Mouse (Mus musculus) yolk sac, embryonic 10.5 days (tissue): Measurements from ENCODE around the gene Tmem251.
A peak's percentile ranks its signal among the peaks of the same experiment; 100 is the strongest.

Experiments
- DNase-seq: peaks from one replicate; pipeline ENCODE4 v3.0.0-alpha.2; 2017; ENCODE audit warnings: low spot score

Gene Tmem251

GRCm38 (mm10) chr12:102710851-102711375 lies 32.6 kb upstream of the Tmem251 start:
- DNase-seq: no peak

DNA sequence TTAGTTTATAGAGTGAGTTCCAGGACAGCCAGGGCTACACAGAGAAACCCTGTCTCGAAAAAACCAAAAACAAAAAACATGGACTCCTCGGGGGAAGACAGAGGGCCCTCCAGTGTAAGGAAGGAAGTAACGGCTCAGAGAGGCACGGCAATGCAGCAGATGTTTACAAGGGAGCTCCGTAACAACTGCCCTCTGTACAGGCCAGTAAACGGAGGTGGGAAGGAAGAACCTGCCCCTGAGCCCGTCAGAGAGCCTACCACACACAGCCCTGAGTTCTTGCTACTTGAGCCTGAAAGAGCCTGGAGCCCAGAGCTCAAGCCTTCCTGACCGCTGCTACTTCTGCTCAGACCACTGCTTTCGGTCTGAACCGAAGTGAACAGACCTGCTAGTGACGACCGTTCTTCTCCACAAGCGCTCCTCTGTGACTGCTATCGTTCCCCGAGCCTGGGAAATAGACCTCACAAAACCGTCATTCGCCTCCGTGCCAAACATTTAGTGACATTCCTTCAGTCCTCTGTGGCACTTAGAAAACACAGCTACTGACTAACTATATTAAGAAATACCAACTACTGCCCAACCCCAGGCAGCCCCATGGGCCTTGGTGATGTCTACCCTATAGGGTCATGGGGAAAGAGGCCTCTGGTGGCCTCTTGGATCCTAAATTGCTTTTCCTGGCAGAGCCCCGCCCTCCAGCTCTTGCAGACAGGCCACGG lies 30.3 kb upstream of the Tmem251 start:
- DNase-seq: no peak

GRCm38 (mm10) chr12:102714116-102714515 lies 29.4 kb upstream of the Tmem251 start:
- DNase-seq: no peak

DNA sequence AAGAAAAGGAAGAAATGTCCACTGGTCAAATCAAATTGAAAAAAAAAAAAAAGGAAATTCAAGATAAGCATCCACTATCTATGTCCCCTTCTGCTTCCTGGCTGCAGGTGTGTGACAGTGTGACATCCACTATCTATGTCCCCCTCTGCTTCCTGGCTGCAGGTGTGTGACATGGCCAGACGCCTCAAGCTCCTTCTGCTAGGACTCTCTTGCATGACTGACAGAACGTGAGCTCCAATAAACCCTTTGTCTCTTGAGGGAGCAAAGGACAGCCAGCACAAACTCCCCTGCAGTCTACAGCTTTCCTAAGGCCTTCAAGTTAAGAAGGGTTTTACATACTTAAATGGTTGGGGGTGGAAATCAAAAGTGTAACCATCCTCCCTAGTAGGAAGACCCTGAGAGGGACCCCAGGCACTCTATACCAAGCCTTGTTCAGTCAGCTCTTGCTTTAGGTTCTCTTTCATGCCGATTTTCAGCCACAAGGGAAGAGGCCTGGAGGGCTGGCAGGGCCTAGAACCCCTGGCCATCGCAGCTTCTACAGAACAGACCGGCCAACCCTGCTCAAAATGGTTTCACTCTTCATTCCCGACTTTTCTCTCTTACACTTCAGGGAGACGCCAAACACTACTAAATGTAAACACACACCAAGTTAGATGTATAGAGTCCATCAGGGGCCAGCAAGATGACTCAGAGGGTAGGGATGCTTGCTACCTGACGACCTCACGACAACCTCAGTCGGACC lies 28.7 kb upstream of the Tmem251 start:
- DNase-seq: no peak

- DNase-seq: no peak
These were observed 23.8 kb upstream of the Tmem251 start for GRCm38 (mm10) chr12:102719552-102720315.

DNA sequence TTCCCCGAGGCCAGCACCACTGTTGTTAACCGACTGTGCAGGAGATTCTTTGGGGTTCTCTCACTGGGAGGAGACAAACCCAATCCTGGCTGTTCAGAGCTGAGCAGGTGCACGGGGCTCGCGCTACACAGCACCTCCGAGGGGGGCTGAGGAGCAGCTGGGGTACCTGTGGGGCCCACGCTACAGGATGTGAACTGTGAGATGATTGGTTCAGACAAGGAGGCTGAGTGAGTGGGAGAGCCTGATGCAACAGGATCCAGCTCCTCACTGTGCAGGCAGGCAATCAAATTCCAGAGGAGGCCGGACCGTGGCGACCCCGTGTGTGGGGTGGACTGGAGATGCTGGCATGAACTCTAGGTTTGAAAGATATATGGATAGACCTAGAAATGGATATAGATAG lies 21.1 kb upstream of the Tmem251 start:
- DNase-seq: no peak

DNA sequence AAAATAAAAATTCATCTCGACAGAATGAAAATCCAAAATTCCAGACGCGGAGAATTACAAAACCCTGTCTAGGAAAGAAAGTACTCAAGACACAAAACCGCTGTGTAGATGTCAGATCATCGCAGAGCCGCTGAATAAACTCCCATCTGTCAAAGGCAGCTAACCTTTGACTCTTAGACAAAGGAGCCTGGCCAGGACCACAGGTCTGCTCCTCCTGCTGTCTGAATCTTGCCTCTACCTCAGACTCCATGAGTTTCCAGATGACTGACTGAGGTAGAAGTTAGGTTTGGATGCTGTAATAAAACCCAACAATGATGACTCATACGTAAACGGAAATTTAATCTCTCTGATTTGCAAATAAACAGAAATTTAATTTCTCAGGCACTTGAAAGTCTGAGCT lies 20.6 kb upstream of the Tmem251 start:
- DNase-seq: no peak

- DNase-seq: no peak
These were observed 19.7 kb upstream of the Tmem251 start for GRCm38 (mm10) chr12:102723861-102724260.

DNA sequence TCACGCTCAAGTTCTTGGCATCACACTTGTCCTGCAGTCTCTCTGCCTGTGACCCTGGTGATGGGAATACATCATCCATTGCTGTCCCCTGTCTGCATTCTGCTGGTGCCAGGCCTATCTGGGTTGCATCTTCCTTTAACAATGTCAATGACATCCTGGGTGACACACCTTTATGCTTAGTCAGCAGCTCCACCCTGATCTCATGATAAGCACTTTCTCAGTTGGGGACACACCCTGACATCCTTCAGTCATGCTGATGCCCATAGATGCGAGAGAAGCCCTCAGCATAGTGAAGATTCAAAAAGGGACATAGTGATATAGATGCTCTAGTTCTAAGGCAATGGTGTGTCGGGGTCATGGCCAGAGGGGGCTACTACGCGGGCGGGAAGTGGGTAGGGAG lies 18.4 kb upstream of the Tmem251 start:
- DNase-seq: no peak

DNA sequence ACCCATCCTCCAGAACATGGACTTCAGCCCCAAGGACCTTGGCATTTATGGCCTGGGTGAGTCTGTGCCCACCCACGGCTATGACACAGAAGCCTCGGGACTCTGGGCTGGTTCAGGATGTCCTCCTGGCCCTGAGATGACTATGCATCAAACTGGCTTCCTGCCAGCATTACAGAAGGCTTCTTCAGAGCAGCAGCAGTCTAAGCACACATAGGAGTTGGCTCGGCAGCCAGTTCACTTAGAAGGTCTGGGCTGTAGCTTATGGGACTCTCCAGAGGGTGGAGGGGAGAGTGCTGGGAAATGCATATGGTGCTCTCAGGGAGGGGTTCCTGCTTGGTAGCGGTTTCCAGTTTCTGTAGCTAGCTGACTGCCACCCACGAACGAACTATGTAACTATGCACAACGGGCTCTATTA lies 17.8 kb upstream of the Tmem251 start:
- no peak for DNase-seq

DNA sequence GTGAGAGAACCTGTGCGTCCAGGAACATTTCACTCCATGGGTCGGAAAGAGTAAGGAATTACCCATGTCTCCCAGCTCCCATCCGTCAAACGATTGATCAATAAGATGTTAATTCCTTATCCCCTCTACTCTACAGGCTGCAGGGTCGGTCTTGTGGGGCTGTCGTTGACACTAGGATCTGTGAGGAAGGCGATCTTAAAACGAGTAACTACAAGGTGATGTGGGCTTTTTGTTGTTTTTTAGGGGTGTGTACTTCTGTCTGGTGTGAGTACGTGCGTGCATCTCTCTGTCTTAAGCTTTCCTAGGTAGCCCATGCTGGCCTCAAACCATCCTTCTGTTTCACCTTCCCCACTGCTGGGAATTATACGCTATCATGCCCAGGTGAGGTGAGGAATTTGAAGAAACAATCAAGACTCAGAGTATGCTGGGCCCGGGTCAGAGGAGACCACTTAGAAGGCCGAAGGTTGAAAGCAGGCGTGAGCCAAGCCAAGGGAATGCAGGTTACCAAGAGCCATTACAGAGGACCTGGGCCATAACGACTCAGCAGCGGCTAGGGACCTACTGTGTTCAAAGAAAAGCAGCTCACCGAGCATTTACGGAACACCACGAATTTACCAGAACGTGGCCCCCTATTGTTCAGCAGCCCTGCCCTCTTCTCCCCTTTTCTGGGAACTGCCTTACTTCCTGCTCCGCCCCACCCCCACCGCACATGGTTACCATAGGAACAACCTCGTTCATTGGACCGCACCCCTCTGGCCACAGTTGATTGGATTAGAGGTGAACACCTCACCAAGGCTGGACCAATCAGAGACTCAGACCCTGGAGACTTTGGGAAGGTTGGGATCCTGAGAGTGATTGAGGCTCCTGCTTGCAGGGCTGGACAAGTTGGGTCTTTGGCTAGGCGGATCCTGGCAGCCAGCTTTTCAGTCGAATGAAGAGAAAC lies 13.4 kb upstream of the Tmem251 start:
- peak; percentile 91 for DNase-seq

GRCm38 (mm10) chr12:102730798-102731619 lies 12.6 kb upstream of the Tmem251 start:
- DNase-seq: peak; percentile 71

- peak; percentile 50 for DNase-seq
These were observed 10.2 kb upstream of the Tmem251 start for GRCm38 (mm10) chr12:102733381-102733780.

DNA sequence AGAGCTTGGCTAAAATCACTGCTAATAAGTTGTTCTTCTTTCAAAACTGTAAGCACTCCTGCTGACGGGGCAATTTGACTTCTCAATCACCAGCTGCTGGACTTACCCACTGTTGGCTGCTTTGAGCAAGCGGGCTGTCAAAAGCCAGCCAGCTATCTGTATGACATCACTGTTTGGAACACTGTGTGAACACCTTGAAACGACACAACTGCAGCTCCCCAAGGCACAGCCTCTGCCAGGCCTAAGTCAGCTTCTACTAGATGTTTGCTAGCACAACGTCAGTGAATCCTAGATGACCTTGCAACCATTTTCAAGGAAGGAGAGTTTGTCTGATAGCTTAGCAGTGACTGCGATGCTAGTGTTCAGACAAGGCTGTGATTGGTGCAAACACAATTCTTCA lies 4.5 kb upstream of the Tmem251 start:
- DNase-seq: no peak

GRCm38 (mm10) chr12:102740285-102740684 lies 3.3 kb upstream of the Tmem251 start:
- no peak for DNase-seq

- no peak for DNase-seq
These were observed 1.5 kb upstream of the Tmem251 start for GRCm38 (mm10) chr12:102742056-102742455.

DNA sequence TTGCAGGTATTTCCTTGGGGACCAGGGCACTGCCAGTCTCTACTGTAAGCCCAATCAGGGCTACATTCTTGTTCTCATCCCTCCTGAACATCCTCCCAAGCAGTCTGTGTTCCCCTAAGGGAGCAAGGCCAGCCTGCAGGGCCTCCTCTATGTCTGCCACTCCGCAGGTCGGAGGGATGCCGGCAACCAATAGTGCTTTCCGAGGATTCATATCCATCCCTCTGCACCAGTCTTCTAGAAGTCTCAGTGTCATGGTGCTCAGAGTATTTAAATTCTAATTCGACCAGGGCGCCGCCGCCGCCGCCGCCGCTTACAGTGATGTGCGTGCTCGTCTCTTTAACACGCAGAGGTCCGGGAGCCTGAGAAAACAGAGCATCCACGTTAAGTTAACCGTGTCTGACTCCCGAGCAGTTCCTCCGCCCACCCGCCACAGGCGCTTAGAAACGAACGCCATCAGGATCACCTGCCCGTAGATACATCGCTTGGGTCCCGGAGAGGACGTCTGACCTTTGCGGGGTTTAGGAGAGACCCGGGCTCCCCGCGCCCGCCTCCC lies 450 bp upstream of the Tmem251 start:
- no peak for DNase-seq

- no peak for DNase-seq
These were observed 1.3 kb downstream of the Tmem251 start for GRCm38 (mm10) chr12:102744839-102745238.

DNA sequence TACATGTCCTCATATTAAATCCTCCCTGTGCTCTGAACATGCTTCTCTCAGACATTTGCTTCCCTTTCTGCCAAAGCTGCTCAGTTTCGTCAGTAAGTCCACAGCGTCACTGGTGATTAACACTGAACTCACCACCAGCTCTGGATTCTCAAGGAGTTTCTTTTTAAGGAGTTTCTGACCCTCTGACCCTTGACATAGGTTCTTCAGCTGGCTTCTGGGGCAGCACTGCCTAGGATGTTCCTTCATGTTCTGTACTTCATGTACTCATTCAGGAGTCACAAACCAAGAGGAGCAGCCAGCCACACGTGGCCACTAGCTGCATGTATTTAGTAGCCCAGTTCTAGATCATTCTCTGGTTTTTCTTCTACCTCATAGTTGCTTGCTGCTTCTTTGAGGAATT lies 4.7 kb downstream of the Tmem251 start:
- no peak for DNase-seq

GRCm38 (mm10) chr12:102756304-102756703 lies 12.7 kb downstream of the Tmem251 start:
- no peak for DNase-seq
